Mouse (Mus musculus) embryo, embryonic 11.5 days (tissue): ENCODE measurements around the gene Spata3.

ENCODE experiments used
- DNase-seq: peaks from one replicate; pipeline ENCODE4 v3.0.0-alpha.2; 2012; ENCODE audit warnings: low read depth, low spot score

Gene Spata3

DNA sequence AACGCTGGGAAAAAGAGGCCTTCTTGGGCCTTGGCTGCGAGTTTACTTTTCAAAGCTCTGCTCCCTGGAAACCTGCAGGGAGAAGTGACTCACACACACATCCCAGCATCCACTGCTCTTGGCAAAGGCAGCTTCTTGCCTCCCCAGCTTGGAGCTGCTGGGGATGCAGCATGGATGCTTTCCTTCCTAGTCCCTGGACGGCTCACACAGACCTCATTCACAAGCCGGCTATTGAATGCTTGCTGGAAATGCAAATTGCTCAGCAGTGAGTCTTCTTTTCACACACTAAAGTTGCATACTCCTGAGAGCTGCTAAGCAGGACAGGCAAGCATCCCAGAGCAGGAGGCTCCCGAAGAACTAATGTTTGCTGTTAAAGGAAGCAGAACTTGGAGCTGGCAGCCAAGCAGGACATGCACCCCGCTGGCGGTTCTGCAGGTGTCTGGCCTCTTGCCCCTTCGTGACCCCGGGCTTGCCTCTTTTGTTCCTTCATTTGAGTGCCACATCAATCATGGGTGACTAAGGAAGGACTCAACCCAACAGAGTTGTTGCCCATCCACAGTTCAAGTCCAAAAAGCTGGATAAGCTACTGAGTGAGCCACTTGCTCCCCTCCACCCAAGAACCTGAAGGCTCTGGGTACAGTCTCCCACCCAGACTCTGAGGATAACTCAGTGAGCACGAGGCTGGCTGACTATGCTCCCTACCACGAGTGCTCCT, 15.8 kb downstream of the Spata3 start:
- no peak for DNase-seq

DNA sequence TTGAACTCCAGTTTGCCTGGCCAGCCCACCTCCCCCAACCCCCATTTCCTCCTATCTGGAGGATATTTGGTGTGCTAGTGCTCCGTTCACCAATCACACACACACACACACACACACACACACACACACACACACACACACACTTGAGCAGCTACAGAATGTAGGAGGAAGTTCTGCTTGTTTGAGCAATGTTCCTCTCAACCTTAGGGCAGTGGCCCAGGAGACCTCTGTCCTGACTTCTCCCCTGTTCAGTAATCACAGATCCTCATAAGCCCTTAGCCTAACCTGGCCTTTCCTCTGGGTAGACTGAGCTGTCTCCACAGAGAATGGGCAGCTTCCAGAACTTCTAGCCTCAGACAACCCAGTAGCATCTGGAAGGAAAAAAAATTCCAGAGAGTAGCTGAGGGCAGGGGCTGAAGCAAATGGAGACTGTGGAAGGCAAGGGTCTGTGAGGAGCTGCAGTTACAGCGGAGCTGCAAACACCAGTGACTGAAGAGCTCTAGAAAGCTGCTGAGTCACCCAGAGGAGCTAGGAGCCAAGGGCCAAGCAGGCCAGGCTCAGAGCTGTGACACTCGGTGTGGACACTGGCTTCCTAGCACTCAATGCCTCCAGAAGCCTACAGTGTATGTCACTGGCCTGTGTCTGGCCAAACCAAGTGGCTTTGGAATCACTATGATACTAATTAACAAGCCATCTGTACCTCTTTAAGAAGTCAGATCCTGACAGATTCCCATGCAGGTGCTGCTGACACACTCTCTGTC, 21.8 kb downstream of the Spata3 start:
- DNase-seq, result no peak

DNA sequence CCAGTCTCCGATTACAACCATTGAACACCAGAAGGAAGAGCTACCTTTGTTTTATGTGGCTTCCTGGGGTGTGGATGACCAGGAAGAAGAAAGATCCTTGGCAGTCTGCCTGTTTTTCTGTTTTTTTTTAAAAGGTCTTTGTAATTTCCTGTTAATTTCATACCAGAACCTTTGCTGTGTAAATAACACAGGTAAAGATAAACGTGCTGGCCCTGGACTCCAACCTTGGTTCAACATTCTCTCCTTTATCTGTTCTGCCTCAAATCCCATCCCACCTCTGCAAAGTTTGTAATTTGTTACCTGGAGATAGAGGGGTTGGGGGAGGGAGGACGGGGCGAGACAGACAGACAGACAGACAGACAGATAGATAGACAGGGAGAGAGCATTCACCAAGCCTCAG, 23.5 kb downstream of the Spata3 start:
- DNase-seq, result no peak

DNA sequence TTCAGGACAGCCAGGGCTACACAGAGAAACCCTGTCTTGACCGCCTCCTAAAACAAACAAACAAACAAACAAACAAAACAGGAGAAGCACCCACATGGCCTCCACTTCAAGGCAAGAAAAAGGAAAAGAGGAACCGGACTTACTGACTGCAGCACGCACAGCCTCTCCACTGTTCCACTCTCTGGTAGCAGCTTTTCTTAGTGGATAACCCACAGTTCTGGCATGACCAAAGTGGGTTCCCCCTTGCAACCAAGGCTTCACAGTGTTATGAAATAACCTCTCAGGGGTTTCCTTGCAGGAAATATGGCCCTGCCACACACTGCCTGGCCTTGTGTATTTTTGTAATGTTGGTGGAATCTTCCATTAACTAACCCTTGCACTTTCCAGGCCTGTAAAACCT, 24.2 kb downstream of the Spata3 start:
- DNase-seq, result no peak

DNA sequence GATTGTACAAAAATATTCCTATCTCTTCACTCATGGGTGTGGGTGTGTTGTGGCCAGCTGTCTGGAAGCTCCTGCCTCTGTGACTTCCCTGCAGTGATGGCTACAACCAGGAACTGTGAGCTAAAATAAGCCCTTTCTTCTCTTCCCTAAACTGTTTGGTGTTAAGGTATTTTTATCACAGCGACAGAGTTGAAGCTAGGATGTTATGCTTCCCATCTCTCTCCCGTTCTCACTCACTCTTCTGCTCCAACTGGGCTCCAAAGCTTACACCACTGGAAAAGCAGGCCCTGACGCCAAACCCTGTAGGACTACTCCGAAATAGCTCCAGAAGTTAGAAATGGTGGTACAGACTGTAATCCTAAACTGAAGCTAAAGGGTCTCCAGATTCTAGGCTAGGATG, 28.4 kb downstream of the Spata3 start:
- DNase-seq, result no peak

DNA sequence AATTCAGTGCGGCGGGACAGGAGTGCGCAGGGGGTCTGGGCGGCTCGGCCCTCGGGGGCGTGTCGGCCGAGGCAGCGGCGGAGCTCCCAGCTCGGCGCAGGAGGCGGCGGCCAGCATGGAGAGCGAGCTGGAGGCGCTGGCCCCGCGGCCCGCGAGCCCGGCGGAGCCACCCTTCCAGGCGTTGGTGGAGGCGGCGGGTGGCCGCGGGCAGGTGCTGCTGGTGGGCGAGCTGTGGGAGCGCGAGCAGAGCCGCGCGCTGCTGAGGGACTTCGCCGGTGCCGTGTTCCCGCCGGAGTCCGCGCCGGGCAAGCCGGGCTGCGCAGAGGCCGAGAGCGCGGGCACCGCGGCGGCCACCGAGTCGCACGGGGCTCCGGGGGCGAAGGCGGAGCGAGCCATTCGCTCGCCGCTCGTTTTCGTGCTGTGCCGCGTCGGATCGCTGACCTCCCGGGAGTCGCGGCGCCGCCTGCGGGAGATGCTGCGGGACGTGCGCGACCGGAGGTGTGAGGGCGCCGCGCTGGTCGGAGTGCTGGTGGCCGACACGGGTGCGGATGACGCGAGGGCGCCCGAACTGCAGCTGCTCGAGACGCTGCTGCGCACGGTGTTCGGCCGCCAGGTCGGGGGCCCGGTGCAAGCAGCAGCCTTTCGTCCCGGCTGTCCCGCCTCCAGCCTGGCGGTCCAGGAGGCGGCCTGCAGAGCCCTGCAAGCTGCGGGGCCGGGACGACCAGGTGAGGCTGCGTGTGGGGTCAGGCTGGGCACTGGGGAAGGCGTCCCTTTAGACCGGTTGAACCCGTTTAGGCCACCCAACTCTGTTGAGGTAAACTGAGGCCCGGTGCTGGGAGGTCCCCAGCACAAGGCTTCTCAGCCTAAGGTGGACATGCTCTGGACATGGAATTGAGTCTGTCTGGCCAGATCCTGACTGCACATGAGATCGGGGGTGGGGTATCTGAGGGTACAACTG, 29.5 kb downstream of the Spata3 start, which contains the start of gene 2810459M11Rik:
2810459M11Rik (plus strand) TSS at position 16 of the 958 bp plus-strand sequence.
- no peak for DNase-seq

DNA sequence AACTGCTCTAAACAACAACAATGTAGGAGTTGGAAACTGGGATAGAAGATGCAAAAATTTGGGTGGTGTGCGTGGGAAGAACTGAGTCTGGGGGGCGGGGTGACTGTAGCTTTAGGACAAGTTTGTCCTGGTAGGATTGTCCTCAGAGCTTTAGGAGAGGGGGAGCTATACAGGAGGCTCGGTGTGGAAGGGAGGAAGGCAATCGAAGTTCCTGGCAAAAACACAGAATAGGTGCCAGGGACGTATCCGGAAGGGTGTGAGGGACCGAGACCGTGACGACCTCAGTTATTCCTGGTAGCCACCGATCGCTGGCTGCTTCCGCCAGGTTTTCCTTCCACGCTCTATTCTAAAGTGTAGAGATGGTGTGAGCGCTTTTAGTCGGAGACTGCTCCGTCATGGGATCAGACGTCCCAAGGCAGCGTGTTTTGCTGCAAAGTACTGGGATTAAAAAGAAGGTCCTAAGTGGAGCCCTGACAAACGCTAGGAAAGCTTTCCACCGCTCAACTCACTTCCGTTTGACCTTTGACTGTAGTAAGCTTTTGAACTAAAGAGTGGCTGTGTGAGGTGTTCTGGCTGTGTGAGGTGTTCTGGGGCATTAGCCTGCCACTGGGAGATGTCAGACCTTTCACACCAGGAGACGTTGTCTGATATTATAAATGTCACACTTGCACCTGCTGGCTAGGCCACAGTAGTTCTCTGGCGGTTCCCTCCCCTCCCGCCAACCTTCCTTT, 30.4 kb downstream of the Spata3 start:
- no peak for DNase-seq

DNA sequence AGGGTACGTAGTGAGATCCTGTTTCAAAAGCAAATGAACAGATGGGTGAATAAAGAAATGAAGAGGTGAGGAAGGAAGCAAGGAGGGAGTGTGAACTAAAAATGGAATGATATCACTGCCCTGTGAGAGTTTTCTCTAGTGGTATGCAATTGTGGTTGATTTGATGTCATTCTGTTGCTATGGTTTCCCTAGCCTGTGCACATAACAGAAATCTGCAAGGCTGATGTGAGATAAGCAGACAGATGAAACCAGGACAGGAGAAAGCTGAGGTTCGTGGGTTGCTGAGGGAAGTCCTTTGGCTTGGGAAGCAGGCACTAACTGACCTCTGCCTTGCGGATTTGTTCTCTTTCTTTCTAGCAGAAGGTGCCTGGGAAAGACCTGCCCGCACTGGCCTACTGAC, 31.6 kb downstream of the Spata3 start:
- no peak for DNase-seq

DNA sequence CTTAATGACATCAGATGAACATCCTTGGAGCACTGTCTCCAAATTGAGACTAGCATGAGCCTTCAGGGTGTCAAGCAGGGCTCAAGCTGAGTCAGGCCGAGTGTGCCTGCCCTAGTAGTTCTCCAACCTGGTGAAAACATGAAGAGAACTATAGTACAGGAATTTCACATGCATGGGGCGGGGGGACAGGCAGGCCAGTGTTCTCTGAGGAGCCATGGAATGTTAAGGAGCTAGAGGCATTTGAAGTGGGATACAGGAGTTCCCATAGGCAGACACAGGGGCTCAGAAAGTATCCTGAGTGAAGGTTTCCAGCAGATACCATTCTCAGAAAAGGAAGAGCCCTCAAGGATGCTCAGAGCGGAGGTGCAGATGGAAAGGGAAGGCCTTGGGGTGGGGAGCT, 32.1 kb downstream of the Spata3 start:
- DNase-seq, result no peak

DNA sequence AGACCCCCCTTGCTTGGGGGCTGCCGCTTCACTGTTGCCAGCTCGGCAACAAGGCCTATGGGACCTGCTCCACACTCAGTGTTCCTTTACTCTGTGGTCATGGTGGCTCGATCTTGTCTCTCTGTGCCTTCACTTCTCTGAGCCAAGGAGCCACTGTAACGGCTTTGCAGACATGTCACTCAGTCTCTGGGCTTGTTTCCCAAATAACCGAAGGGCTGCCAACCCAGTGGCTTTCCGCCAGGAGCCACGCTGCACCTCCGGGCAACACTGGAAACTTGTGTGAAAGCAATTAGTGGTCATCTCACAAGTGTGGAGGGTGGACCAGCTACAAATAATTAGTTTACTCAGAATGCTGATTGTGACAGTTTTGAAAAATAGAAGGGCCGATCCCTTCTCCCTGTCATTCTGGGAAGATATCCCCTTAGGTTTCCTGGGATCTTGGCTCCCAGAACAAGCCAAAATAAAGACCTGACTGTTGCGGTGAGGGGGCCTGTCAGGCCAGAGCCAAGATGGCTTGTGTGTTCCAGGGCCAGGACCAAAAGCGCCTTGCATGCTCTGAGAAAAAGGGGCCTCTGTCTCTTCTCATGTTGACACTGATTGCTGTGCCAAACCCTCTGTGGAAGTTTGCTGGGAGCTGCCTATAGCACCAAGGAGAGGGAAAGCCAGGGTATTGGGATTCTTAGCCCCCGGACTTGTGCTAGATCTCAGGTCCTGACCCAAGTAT, 36.7 kb downstream of the Spata3 start:
- DNase-seq, result no peak

DNA sequence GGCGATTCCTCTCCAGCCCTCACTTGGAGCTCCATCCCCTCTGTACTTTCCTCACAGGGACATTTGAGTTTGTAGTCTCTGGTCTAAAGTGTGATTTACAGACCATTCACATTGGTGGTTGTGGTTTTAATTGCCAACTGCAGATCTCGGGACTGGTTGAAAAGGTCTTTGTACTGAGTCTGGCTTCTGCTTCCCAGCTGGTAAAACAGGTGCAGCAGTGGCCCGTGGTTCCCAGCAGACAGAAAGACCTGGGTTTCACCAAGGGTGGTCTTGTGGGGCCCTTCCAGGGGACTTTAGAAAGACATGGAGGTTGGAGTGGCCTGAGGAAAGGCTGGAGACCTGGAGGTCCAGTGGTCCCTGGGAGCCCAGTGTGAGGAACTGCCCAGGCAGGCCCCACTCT, 38.3 kb downstream of the Spata3 start:
- DNase-seq, result no peak

DNA sequence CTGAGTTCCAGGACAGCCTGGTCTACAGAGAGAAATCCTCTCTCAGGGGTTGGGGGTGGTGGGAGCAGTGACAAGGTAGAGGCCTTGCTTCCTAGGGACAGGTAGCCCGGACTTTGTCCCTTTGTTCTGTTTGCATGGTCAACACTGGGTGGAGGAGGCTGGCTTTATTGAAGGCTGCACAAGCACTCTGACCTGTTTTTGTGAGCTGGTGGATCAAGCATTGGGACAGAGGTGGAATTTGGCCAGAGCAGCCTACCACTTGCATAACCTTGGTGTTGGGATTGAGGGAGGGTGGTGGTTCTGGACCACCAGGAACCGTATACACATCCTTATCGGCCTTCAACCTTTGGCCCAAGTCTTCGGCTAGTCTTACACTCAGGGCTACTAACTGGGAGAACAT, 39.7 kb downstream of the Spata3 start:
- no peak for DNase-seq

DNA sequence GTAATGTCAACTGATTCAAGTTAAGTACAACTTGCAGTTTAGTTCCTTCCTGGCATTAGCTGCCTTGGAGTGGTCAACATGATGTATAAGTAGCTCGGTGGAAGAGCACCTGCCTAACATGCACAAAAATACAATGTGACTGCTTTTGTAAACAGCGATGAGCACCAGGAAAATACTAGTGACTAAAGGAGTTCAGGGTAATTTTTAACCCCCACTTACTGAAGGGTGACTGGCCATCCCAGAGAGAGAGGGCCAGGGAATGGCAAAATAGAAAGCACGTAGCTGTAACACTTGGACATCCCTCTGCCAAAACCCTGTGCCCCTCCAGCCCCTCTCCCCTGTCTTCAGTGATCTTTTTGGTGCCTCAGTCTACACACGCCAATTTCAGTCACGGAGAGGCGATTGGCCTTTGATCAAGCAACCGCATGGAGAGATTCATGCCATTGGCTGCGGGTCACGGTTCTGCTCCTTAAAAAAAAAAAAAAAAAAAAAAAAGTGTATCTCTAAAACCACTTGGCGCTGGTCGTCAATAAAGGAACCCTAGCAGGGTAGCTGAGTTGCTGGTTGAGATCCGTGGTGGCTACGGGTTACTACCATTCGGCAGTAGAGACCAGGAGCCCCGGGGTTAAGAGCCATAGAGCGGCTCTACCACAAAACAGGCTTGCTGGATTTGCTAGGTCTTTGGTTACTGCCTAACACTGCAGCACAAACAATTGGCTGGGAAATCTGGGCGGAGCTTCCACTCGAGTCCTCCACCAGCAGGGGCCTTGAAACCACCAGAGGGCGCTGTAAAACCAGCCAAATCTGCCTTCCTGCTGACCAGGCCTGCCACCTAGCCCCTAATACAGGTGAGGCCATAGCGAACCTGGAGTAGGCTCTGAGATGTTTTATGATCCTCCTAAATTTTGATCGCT, 42.5 kb downstream of the Spata3 start:
- peak; percentile 87 for DNase-seq

DNA sequence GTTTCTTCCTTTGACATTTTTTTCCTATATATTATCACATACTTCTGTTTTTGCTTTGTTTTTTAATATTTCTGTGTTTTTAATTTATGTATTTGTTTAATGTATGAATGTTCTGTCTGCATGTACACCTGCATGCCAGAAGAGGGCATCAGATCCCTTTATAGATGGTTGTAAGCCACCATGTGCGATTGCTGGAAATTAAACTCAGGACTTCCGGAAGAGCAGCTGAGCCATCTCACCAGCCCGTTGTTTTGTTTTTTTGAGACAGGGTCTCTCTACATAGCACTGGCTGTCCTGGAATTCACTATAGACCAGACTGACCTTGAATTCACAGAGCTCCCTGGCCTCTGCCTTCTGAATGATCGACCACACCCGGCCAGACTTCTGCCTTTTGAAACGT, 45.9 kb downstream of the Spata3 start:
- no peak for DNase-seq

DNA sequence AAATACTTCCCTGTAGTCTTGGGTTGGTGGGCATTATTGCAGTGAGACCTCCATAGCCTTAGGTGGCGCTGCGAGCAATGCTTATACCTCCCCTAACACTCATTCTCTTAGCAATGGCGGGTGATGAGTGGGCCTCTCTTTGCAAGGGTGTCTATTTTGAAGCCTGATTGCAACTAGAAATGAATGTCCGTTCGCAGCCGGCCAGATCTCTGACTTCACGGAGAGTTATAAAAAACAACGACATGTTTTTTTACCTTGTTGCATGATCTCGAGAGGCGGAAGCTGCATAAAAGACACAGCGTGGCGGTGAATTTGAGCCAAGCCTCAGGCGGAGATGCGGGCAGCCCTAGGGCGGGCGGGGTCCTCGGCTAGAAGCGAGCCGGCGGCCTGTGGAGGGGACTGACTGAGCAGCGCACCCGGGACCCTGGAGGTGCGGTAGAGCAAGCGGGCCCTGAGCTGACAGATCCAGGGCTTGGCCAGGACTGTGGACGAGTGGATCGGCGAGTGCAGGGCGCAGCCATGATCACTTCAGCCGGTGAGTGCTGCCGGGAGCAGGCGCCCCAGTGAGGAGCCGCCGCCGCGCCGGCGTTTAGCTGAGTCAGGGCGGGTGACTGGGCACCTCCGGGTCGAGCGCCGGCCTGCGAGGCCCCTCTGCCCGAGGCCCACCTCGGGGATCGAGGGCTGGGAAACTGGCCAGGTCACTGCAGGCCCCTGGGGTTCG, 47.8 kb downstream of the Spata3 start, which contains the start of gene Psmd1:
Psmd1 (plus strand) TSS at position 117 of the 721 bp plus-strand sequence.
- peak; percentile 86 for DNase-seq

DNA sequence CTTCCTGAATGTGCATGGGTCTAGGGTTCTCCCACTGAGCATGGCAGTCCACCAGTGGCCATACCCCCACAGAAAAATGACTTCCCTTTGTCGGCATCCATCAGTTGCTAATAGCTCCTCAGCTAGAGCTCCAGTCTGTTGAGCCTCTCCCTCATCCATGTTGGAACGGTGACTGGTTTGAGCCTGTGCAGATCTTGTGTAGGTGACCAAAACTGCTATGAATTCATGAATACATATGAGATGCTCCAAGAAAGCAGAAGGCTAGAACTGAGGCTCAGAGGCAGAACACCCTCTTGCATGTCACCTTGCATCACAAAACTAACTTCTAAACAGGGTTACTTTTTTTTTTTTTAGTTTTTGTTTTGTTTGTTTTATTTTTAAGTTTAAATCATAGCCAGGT, 59.9 kb downstream of the Spata3 start:
- no peak for DNase-seq
